Mouse (Mus musculus) heart, embryonic 13.5 days (tissue): ENCODE results near the gene Lyrm9. TPM values are rescaled to one million over a fixed set of nuclear protein-coding genes. Genes with fewer than 3 reads are reported as not detected.
A peak's percentile ranks its signal among the peaks of the same experiment; 100 is the strongest.

Experiments
- ATAC-seq: fragments of 200-750 bp; cut with Nextera tagmentation; 2 replicates; pipeline ENCODE4 v1.8.0; 2017; ENCODE audit warnings: moderate TSS enrichment; ENCODE audit not compliant: insufficient number of reproducible peaks, low FRiP score, low TSS enrichment; ENCODE audit errors: extremely low read depth
- H3K27ac ChIP-seq: fragments of 300-500 bp; sonication (generic); replicated peaks from 2 replicates; pipeline ENCODE4 v1.5.1; 2015; ENCODE audit warnings: moderate library complexity, mild to moderate bottlenecking, inconsistent platforms
- H3K27me3 ChIP-seq: fragments of 300-500 bp; sonication (generic); replicated peaks from 2 replicates; pipeline ENCODE4 v1.6.1; 2015; ENCODE audit warnings: mild to moderate bottlenecking, inconsistent platforms
- H3K36me3 ChIP-seq: fragments of 300-500 bp; sonication (generic); 2 replicates; pipeline ENCODE4 v1.6.1; 2015; ENCODE audit warnings: mild to moderate bottlenecking, inconsistent platforms
- H3K4me1 ChIP-seq: fragments of 300-500 bp; sonication (generic); 2 replicates; pipeline ENCODE4 v1.6.1; 2015; ENCODE audit warnings: inconsistent platforms
- H3K4me2 ChIP-seq: fragments of 300-500 bp; sonication (generic); 2 replicates; pipeline ENCODE4 v1.6.1; 2015; ENCODE audit warnings: inconsistent platforms, mild to moderate bottlenecking, moderate library complexity
- H3K4me3 ChIP-seq: fragments of 300-500 bp; sonication (generic); 2 replicates; pipeline ENCODE4 v1.5.1; 2015; ENCODE audit warnings: moderate library complexity, mild to moderate bottlenecking, inconsistent platforms
- H3K9ac ChIP-seq: fragments of 300-500 bp; sonication (generic); 2 replicates; pipeline ENCODE4 v1.6.1; 2015; ENCODE audit warnings: inconsistent platforms, mild to moderate bottlenecking, moderate library complexity
- H3K9me3 ChIP-seq: fragments of 300-500 bp; sonication (generic); 2 replicates; pipeline ENCODE4 v1.6.1; 2016; ENCODE audit warnings: inconsistent platforms
- WGBS: fragments of 180-500 bp; shearing (Covaris S2); methylation state at CpG from one replicate; pipeline ENCODE4 v1.1.7; 2015; ENCODE audit warnings: mixed read lengths; 5-methylcytosine and 5-hydroxymethylcytosine counted together
- polyA plus RNA-seq: library from polyadenylated mRNA; unstranded; fragments of >200 nt; fragmentation: Nextera tagmentation; extraction: Ambion mirVana; gene quantifications from 2 replicates; pipeline ENCODE4 v1.2.1, GENCODE M21; 2015

Gene Lyrm9
- polyA plus RNA-seq, 1 experiment from 2014 or later, result 28.5 TPM

GRCm38 (mm10) chr11:78793116-78793515 lies 33.3 kb upstream of the Lyrm9 start:
- no peak for ATAC-seq
- Histone ChIP-seq H3K27me3 (no peaks in the 10 kb centered on the region), H3K9ac (no peak overlapping the region), H3K4me3 (no peak overlapping the region), H3K4me1 (peaks cover 15% of the 10 kb centered on the region), H3K36me3 (no peaks in the 10 kb centered on the region), H3K27ac (no peak overlapping the region), H3K9me3 (no peaks in the 10 kb centered on the region), H3K4me2 (peak overlapping the region; percentile 39; the same call in 1 of the 2 replicates)
- WGBS, result 80% methylated on average over 11 of the region's 11 CpGs

GRCm38 (mm10) chr11:78796072-78796729 lies 30.2 kb upstream of the Lyrm9 start:
- H3K4me1 ChIP-seq, result peaks cover 21% of the 10 kb centered on the region
- no peak for ATAC-seq
- 71% methylated on average over 10 of the region's 10 CpGs for WGBS
- H3K9me3 ChIP-seq, result no peaks in the 10 kb centered on the region
- no peaks in the 10 kb centered on the region for H3K36me3 ChIP-seq
- no peaks in the 10 kb centered on the region for H3K27me3 ChIP-seq
- H3K27ac ChIP-seq, result no peak overlapping the region
- no peak overlapping the region for H3K4me2 ChIP-seq
- H3K9ac ChIP-seq, result no peak overlapping the region
- no peak overlapping the region for H3K4me3 ChIP-seq

GRCm38 (mm10) chr11:78801094-78801493 lies 25.3 kb upstream of the Lyrm9 start:
- Histone ChIP-seq H3K9ac (no peak overlapping the region), H3K27ac (no peak overlapping the region), H3K4me3 (no peak overlapping the region), H3K36me3 (no peaks in the 10 kb centered on the region), H3K4me2 (no peak overlapping the region), H3K4me1 (peaks cover 29% of the 10 kb centered on the region), H3K27me3 (no peaks in the 10 kb centered on the region), H3K9me3 (no peaks in the 10 kb centered on the region)
- 68% methylated on average over 4 of the region's 4 CpGs for WGBS
- no peak for ATAC-seq

- no peaks in the 10 kb centered on the region for H3K9me3 ChIP-seq
- H3K4me1 ChIP-seq, result peaks cover 25% of the 10 kb centered on the region
- peak; percentile 73; the same call in 1 of the 2 replicates for ATAC-seq
- no peak overlapping the region for H3K4me3 ChIP-seq
- 49% methylated on average over 14 of the region's 14 CpGs for WGBS
- no peaks in the 10 kb centered on the region for H3K36me3 ChIP-seq
- no peak overlapping the region for H3K4me2 ChIP-seq
- peak overlapping the region; percentile 73 for H3K27ac ChIP-seq
- no peak overlapping the region for H3K9ac ChIP-seq
- no peaks in the 10 kb centered on the region for H3K27me3 ChIP-seq
Observed at GRCm38 (mm10) chr11:78803587-78804316, 22.6 kb upstream of the Lyrm9 start.

- ATAC-seq, result no peak
- Histone ChIP-seq H3K4me3 (no peak overlapping the region), H3K27me3 (no peaks in the 10 kb centered on the region), H3K27ac (0 out of 2 replicates have a peak overlapping the region, but pooled peaks have one; percentile 73), H3K9me3 (no peaks in the 10 kb centered on the region), H3K9ac (no peak overlapping the region), H3K4me2 (no peak overlapping the region), H3K36me3 (no peaks in the 10 kb centered on the region), H3K4me1 (peaks cover 25% of the 10 kb centered on the region)
- WGBS, result 80% methylated on average over 6 of the region's 6 CpGs
Observed at GRCm38 (mm10) chr11:78804551-78804950, 21.8 kb upstream of the Lyrm9 start.

GRCm38 (mm10) chr11:78805198-78805597 lies 21.2 kb upstream of the Lyrm9 start:
- ATAC-seq, result no peak
- H3K27ac ChIP-seq, result no peak overlapping the region
- H3K9me3 ChIP-seq, result no peaks in the 10 kb centered on the region
- H3K9ac ChIP-seq, result no peak overlapping the region
- peaks cover 25% of the 10 kb centered on the region for H3K4me1 ChIP-seq
- H3K4me2 ChIP-seq, result no peak overlapping the region
- H3K36me3 ChIP-seq, result no peaks in the 10 kb centered on the region
- 55% methylated on average over 6 of the region's 6 CpGs for WGBS
- no peak overlapping the region for H3K4me3 ChIP-seq
- no peaks in the 10 kb centered on the region for H3K27me3 ChIP-seq

- WGBS, result 43% methylated on average over 9 of the region's 9 CpGs
- Histone ChIP-seq H3K4me3 (no peak overlapping the region), H3K9me3 (no peaks in the 10 kb centered on the region), H3K4me2 (no peak overlapping the region), H3K27ac (no peak overlapping the region), H3K9ac (no peak overlapping the region), H3K4me1 (peaks cover 22% of the 10 kb centered on the region), H3K36me3 (no peaks in the 10 kb centered on the region), H3K27me3 (no peaks in the 10 kb centered on the region)
- ATAC-seq, result no peak
Observed at GRCm38 (mm10) chr11:78805691-78806137, 20.7 kb upstream of the Lyrm9 start.

GRCm38 (mm10) chr11:78807341-78808108 lies 18.9 kb upstream of the Lyrm9 start:
- no peaks in the 10 kb centered on the region for H3K9me3 ChIP-seq
- WGBS, result 53% methylated on average over 6 of the region's 6 CpGs
- no peak overlapping the region for H3K4me2 ChIP-seq
- no peaks in the 10 kb centered on the region for H3K36me3 ChIP-seq
- H3K9ac ChIP-seq, result no peak overlapping the region
- peaks cover 22% of the 10 kb centered on the region for H3K4me1 ChIP-seq
- no peak overlapping the region for H3K4me3 ChIP-seq
- no peaks in the 10 kb centered on the region for H3K27me3 ChIP-seq
- ATAC-seq, result no peak
- H3K27ac ChIP-seq, result 0 out of 2 replicates have a peak overlapping the region, but pooled peaks have one; percentile 32

- Histone ChIP-seq H3K27me3 (no peaks in the 10 kb centered on the region), H3K9ac (no peak overlapping the region), H3K4me3 (no peak overlapping the region), H3K4me1 (peaks cover 7% of the 10 kb centered on the region; the same call in 1 of the 2 replicates), H3K9me3 (no peaks in the 10 kb centered on the region), H3K27ac (no peak overlapping the region), H3K4me2 (no peak overlapping the region), H3K36me3 (no peaks in the 10 kb centered on the region)
- ATAC-seq, result no peak
Observed at GRCm38 (mm10) chr11:78809398-78809797, 17.0 kb upstream of the Lyrm9 start.

- no peak for ATAC-seq
- H3K27ac ChIP-seq, result no peak overlapping the region
- H3K9me3 ChIP-seq, result no peaks in the 10 kb centered on the region
- H3K27me3 ChIP-seq, result no peaks in the 10 kb centered on the region
- H3K4me1 ChIP-seq, result peaks cover 10% of the 10 kb centered on the region; the same call in 1 of the 2 replicates
- 67% methylated on average over 7 of the region's 7 CpGs for WGBS
- no peak overlapping the region for H3K9ac ChIP-seq
- H3K36me3 ChIP-seq, result no peaks in the 10 kb centered on the region
- H3K4me2 ChIP-seq, result no peak overlapping the region
- no peak overlapping the region for H3K4me3 ChIP-seq
Observed at GRCm38 (mm10) chr11:78814461-78814941, 11.9 kb upstream of the Lyrm9 start.
